Mouse (Mus musculus) cerebellum, adult 11 months (tissue): ENCODE measurements around the gene Cpsf3.

Experiments used
- DNase-seq: peaks from one replicate; pipeline ENCODE4 v3.0.0; 2022

Cpsf3 gene

DNA sequence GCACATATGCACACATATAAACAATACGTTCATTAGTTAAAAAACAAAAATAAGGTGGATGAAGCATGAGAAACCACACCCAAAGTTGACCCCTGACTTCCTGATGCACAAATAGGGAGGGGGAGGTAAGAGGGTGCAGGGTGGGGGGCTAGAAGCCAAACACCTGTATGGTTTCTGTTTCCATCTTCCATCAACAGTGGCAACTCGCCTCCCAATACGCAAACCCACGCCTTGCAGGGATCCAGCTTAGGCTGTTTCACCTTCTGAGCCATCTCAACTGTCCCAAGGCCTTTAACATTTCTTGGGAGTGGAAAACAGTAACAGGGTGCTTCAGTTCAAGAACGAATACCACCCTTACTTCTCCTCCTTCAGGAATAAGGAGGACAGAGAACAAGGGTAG lies 52.0 kb downstream of the Cpsf3 start:
- DNase-seq = no peak

DNA sequence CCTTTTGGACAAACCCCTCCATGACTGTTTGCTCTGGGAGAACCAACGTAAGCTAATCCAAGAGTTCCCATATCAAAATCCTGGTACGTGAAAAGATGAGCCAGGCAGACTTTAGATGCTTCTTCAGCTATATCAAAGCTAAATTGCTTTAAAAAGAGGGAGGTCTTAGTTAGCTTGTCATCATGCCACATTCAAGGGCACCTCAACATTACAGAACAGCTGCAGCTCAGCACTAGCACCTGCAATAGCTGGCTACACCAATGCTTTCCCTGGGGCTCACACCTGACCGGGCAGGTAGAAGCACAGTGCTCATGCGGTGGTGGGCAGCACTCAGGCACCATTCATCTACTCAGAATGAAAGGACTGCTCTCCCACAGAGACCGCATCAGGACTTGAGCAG lies 55.5 kb downstream of the Cpsf3 start:
- no peak for DNase-seq

DNA sequence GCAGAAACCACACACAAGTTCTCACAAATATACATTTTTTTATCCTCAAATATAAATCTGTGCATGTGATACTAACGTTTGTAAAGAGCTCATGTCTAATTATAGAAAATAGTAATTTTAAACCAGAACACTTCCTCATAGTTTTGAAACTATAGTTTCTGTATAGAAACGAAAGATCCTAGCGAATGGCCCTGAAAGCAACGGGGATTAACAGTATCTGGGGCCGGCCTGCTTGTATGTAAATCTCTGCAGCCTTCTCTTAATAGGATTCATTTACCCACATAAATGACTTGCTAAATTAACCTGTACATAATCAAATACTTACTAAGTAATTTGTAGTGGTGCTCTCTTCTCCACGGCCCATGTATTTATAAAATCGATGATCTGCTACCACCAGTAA lies 61.8 kb downstream of the Cpsf3 start:
- DNase-seq = no peak

DNA sequence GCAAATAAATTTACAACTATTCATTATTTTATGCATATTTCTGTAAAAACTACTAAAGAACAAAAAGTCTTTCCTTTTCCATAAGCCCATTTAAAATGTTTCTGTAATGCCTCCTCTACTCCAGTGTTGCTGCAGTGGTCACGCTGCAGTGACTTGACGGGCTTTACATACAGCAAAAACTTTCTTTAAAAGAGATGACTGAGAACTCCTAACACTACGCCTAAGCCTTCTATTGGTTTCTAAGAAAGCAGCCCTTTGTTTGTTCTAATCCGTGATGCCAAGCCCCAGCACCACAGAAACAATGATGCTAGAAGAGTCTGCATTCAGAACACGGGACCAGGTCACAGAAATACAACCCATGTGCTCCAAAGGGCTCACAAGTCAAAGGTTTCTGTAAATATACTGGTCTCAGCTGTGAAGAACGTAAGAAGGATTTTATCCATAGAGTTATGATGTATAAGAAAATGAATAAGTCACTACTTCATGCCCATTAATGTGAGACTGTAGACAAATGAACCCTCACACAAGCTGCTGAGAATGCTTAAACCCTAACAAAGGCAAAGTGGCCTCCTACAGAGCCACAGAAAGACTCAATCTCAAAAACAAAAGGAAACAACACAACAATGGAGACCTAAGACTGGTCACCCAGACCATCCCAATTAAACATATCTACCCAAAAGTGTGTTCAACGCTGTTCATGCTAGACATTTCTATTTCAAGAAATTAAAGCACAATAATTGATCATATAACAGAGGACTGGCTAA lies 65.1 kb downstream of the Cpsf3 start:
- DNase-seq = no peak

GRCm38 (mm10) chr12:21353681-21354080 lies 68.5 kb downstream of the Cpsf3 start:
- no peak for DNase-seq

DNA sequence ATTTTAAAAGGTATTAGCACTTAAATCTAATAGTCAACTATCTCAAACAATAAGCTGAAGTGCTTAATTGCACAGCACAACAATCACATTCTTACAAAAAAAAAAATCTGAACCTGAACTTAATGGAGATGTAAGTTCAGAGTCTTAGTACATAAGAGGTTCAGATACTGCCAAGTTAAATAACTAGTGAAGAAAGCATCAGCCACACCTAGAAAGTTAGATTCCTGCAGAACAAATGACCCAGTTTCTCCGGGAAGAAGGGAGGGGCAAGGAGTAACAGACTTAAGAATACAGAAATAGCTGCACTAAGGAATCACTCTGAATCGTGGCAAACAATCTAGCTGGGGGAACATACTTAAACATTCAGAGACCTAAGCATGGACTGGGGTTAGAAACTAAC lies 77.5 kb downstream of the Cpsf3 start:
- DNase-seq = no peak

- DNase-seq = no peak
These were observed 78.0 kb downstream of the Cpsf3 start for GRCm38 (mm10) chr12:21363195-21363594.
